Mouse (Mus musculus): ENCODE data around the gene Creld2.

The Creld2 gene

DNA sequence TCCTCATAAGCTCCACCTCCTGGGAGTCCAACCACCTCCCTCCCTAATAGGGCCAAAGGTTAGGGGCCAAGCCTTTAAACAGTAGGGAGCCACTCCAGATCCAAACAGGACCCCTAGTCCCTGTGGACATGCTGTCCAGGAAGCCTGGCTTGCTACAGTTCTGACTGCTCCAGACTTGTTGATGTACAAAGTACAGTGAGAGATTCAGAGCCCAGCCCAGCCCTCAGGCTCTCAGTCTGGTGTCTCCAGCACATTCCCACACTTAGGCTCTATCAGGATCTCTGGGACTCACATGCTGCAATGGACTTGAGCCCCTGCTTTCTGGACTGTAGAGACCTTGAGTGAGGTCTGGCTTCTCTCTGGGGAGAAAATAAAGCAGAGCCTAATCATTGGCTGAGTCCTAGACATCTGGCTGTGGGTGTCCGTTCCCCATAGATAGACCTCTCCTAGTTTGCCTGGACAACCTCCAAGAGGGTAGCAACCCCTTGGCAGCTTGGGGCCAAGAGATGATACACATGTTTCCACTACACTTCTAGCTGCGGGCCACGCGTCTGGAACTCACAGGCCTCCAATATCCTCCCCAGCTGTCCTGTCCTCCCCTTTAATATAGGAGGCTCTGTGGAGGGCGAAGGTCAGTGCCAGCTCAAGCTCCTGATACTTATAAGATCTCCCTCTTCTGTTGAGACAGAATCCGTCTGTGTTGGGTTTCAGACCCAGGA, 48.7 kb downstream of the Creld2 start:
- peak; percentile 42 for DNase-seq

- DNase-seq = no peak
Measured at GRCm38 (mm10) chr15:88870418-88871185, 51.2 kb downstream of the Creld2 start.

DNA sequence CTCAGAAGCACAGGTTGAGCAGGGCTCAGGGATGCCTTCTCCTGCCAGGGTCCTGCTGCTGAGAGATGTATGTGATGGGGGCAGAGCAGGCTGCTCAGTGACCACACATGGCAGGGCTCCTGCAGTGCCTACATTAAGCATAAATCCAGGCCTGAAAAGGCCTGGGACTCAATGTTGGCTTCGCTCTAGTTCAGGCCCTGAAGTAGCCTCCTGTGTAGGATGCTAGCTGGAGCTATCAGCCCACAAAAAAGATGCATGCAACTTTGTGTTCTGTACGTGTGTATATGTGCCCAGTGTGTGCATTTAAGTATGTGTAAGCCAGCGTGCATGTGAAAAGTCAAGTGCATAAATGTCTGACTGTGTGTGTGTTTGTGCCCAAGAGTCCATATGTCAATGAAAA, 54.6 kb downstream of the Creld2 start:
- no peak for DNase-seq

DNA sequence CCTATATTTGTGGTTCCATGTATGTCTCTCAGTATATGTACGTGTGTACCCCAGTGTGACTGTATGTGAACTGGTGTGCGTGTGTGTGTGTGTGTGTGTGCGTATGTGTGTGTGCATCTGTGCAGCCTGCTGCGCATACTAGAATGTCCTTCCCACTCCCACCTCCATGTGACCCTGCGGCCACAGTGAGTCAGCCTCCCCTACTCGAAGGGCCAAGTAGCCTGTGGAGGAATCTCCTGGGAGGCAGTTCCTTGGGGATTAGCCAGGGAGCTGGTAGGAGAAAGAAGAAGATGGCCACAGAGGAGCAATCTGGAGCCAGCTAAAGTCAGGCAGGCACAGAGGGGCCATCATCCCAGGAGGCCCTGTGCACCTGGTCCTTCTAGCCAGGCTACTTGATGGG, 55.0 kb downstream of the Creld2 start:
- DNase-seq = no peak

GRCm38 (mm10) chr15:88875625-88876081, 56.2 kb downstream of the Creld2 start:
- DNase-seq = no peak
